Mouse (Mus musculus) B cell, adult 62 days (primary cell): ENCODE results near the gene Azi2. TPM values are rescaled to one million over a fixed set of nuclear protein-coding genes. Genes with fewer than 3 reads are reported as not detected.

ENCODE experiments used
- total RNA-seq: library from RNA; stranded (reverse); gene quantifications from 4 replicates; pipeline ENCODE4 v1.2.4, GENCODE M21; 2023

Azi2 gene
- total RNA-seq: 151 to 160 TPM (median 159 TPM) in 4 replicates

GRCm38 (mm10) chr9:118040218-118041021 lies at the start of gene Azi2:
Gene Azi2, plus strand, starts transcription at chr9:118040499.

Other genes with a start within 250 kb of the Azi2 start
- gene Cmc1, start 109.7 kb downstream of the Azi2 start, total RNA-seq: 6.0 to 7.1 TPM (median 6.9 TPM) in 4 replicates